Mouse (Mus musculus) stomach, postnatal 0 days (tissue): Measurements from ENCODE around the gene Aplp2.

ENCODE experiments used
- CTCF ChIP-seq: IDR thresholded peaks from 2 replicates; pipeline ENCODE4 v1.5.1; 2016; ENCODE audit warnings: antibody characterized with exemption, low read depth, mild to moderate bottlenecking, moderate library complexity
- EP300 ChIP-seq: optimal IDR thresholded peaks from 2 replicates; pipeline ENCODE3; 2016; ENCODE audit warnings: antibody characterized with exemption

DNA sequence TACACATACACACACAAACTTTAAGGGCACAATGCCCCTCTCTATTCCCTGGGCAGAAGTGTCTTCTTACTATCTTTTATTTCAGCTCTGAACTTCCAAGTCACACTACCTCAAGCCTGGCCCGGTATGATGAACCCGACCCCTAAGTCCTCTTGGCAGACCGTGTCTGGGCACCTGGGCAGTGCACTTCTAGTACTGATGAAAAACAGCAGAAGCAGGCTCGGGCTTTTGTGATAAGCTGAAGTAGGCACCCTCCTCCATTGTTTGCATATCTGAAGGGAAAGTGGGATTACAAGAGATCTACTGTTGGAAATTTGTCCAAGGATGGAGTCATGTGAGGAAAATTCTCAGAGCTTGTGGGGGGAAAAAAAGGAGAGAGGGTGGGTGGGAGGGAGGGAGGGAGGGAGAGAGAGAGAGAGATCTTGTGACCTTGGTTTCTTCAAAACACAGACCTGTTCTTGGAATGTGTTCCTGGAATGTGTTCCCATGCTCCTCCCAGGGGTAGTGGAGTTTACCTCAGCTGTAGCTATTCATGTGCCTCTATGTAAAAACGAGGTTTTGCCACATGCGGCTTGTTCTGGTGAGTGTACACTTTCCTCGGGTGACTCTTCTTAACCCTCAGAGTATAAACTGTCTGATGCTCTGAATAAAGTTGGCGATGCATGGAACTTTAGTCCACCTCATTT, 29.1 kb upstream of the Aplp2 start:
- no peak for TF ChIP-seq CTCF
- no peak for TF ChIP-seq EP300
